Mouse (Mus musculus): Measurements from ENCODE around the gene Ube2e2.
"Not testable (repeated sequence)": the region's sequence is repeated elsewhere in the genome, so short reads cannot be mapped to it uniquely, and the experiment has no call there.

Gene Ube2e2

DNA sequence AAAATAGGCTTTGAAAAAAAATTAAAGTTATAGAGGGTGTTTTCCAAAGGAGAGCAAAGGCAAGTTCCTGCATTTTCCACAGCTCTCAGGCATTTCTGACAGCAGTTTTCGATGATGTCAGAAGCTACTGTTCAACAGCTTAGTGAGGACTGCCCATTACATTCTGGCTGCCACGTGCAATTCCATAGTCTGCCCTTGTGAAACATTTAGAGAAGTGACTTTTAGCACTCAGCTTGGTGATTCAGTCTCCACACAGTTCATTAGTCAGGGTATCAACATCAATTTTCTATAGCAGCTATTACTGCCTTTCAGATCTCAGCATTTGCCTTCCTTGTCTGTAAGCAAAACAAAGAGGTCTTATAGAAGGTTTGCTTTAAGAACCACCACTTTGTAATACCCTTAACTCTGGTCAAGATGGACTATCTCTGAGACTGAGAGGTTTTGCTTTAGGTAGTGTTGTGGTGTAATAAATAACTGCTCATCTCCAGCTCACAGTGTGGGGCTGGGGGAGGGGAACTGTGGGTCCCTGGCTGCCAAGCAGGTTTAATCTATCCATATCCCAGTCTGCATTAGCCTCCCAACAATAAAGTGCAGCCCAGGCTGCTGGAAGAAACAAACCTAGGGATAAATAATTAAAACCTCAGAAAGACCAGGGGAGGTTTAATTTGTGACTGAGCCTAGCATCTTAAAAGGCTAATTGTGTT lies 255.2 kb downstream of the Ube2e2 start:
- no peak for DNase-seq (ENCODE audit: extremely low read depth, low read depth, low spot score)

DNA sequence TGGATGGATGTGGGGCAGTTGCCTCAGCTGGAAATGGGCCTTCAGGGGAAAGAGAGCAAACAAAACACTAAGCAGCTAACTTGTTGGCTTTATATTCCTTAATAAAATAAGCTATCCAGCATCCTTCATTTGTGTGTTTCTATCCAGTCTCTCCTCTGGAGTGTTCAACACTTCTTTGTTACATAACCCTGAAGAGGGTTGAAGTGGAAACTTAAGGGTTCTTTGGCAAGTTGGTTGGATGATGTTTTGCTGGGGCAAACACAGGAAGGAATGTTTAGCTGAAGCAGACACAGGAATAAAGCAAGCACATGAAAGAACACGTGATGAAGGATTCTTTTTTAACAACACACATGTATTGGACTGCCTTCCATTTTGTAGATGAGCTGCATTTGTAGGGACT lies 256.3 kb downstream of the Ube2e2 start:
- no peak for DNase-seq (ENCODE audit: extremely low read depth, low read depth, low spot score)

DNA sequence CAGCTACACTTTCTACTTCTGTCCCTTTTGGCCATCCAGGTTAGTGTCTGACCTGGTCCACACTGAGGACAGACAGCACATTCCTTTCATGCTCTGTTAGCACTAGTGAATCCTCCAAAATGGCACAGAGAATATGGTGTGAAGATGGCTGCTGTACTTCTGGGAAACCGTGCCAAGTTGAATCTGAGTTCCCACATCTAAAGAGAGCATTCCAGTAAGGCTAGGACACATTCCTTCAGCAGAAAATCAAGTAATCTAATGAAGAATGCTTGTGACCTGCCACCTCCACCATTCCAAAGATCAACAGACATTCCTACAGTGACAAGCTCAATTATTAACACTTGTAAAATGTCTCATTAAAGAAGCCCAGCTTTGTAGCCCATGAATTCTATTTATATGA lies 265.9 kb downstream of the Ube2e2 start:
- no peak for DNase-seq (ENCODE audit: extremely low read depth, low read depth, low spot score)

DNA sequence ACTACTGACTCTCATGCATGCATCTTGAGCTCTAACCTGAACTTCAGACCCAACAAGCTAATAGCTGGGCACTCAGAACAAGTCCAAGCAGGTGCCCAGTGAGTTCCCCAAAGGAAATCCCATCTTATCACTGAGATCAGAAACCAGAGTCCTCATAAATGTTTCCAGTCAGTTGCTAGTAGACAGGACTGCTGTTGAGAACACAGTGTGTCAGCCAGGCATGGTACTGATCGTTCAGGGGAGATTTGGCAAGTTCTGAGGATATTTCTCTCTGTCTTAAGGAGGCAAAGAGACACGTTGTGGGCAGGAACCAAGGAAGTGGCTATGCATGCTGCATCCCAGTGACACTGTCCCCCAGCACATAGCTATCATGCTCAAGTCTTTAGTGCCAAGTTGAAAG lies 275.5 kb downstream of the Ube2e2 start:
- peak; percentile 50 for DNase-seq (ENCODE audit: extremely low read depth, low read depth, low spot score)

DNA sequence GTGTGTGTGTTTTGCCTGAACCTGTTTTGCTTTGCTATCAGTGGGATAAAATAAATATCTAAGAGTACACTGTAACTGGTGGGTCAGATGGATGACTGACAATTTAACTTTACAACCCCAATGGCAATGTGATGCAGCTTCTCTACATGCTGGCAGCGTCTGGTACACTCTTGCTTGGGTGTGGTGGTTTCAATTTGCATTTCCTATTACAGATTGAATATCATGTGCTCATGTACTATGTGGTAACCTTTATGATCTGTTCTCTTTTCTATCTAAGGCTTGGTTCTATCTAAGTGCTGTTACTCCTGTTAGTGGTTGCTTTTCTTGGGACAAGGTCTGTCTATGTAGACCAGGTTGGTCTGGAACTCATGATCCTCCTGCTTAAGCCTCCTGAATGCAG lies 292.1 kb downstream of the Ube2e2 start:
- DNase-seq (ENCODE audit: extremely low read depth, low read depth, low spot score), result no peak

DNA sequence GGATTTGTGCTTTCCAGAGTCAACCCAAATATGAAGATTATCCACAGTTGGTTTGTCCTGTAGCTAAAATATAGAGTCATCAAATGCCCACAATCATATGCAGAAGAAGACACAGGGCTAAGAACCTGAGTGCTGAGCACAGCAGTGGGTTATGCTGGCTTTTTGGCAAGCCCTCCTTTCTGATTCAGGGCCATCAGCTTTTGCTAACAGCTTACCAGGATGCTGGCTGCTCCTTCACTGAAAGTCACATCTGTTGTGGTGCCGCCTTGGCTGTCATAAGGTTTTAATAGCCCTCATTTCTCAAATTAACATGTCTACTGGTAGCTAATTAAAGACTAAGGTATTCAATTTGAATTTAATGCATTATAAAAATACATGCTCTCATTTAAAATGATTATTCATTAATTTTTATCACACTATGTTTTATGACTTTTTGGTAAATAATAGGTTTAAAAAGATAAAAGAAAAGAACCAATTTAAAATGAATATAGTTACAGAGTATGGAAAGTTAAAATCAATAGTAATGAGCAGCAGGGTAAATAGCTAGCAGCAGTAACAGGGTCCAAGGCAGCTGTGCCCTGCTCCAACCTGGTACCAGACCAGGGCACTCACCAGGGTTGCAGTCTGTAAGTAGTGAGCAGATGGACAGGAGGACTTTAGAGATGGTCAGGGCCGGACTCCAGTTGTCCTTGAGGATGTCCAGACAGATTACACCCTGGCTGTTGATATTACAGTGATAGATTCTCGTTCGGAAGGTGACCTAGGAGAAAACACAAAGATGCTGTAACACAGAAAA lies 307.6 kb downstream of the Ube2e2 start:
- DNase-seq (ENCODE audit: extremely low read depth, low read depth, low spot score), result no peak

DNA sequence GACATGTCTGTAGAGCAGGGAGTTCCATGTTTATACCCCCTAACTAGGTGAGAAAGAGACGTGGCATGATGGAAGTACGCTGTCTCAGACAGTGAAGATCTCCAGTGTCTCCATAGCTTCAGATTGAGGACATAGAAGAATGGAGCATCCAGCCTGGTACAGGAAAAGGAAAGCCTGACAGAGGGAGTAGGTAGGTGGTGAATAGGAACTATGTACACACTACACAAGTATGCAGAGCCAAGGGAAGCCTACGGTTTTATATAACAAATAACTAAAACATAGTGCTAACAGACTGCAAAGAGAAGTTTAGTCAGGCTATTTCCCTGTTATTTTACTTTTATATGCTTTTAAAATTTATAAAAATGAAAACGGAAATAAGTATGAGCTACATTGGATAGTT lies 312.3 kb downstream of the Ube2e2 start:
- no peak for DNase-seq (ENCODE audit: extremely low read depth, low read depth, low spot score)

DNA sequence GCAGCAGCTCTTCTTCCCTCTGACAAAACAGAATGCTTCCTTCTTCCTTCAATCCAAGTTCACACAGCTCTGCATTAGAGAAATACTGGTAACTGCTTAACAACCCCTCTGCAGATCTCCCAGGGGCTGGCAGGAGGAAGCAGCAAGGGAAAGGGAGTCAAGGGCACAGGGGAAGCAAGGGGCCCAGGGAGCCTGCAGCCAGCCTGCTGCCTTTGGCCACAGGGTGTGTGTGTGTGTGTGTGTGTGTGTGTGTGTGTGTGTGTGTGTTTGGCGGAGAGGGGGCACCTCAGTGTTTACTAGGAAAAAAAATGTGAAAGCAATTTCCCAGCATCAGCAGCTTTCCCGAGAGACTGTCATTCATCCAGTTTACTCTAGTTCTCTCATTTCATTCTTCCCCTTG lies 319.3 kb downstream of the Ube2e2 start:
- no peak for DNase-seq (ENCODE audit: extremely low read depth, low read depth, low spot score)

DNA sequence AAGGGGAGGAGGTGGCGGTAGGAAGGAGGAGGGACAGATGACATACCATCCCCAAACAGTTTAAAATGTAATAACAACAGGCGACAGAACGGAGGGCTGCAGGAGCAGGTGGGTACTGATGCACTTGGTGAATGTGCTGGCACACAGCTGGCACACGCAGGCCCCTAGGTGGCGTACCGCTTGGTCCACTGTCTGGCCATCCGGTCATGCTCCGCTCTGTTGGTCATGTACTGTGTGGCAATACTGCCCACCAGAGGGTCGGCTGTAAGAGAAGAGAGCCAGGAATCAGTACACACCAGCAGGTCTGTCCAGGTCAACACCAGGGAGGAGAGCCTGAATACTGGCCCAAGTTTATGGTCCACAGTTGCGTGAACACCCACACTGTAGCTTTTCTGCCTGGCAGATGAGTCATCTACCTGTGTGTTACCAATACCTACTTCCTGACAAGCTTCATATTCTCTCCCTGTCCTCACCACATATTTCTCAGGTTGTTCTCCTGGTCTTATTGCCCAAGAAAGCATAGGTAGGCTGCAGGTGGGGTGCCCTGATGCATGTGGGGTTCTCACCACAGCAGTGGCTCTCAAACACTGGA lies 319.8 kb downstream of the Ube2e2 start:
- no peak for DNase-seq (ENCODE audit: extremely low read depth, low read depth, low spot score)

DNA sequence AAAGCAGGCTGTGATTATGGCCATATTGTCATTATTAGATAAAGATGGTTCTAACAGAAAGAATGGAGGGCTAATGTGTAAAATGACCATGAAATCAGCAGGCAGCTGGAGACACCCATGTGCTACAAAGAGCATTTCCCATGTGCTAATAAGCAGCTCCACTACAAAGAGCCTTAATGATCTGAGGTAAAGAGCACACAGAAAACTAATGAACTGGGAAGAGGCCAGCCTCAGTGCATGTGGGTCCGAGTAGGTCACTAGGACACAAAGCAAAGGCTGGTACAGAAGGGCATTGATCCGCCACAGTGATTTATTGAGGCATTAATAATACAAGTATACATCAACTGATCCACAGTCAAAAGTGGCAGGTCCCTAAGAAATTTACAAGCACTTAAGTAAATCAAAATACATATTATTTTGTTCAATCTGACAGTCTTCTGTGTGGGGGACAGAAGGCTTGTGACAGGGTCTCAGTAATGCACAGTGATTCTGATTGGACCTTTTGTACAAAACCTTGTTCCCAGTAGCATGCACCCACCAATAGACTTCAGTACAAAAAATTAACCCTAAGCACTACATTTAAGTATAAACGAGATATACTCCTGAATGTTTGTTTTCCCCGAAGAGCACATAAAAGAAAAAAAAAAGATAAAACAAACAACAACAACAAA lies 320.6 kb downstream of the Ube2e2 start:
- DNase-seq (ENCODE audit: extremely low read depth, low read depth, low spot score), result no peak

DNA sequence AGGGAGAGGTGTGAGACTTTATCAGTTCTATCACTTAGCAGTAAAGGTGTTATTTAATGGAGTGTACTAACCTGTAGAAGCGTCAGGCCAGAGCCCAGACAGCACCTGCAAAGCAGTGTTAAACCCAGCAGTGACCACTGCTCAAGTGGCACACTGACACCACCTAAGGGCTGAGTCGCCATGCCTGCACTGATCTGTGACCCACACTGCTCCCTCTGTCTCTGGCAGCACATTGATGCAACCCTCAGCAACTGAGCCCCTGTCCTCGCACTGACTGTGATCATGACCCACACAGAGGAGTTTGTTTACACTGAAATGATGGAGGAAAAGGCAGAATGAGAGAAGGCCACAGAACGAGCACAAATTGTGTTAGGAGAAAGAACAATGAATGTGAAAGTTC lies 321.2 kb downstream of the Ube2e2 start:
- no peak for DNase-seq (ENCODE audit: extremely low read depth, low read depth, low spot score)

DNA sequence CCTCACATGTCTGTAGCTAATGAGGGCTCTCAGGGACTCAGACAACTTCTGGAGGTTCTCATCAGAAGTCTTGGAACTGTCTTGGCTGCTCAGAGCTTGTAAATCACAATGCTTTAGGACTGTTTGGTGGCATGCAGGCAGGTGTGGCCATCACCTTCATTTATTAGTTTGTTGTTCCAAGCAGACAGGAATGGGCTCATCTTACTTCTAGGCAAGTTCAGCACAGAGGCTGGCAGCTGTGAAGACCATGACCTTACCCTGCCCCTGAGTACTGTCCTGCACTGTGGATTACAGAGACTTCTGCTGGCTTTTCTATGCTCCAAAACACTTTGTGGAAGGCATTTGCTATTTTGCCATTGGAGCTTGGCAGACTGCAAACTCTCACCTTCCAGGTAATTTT lies 324.5 kb downstream of the Ube2e2 start:
- no peak for DNase-seq (ENCODE audit: extremely low read depth, low read depth, low spot score)

DNA sequence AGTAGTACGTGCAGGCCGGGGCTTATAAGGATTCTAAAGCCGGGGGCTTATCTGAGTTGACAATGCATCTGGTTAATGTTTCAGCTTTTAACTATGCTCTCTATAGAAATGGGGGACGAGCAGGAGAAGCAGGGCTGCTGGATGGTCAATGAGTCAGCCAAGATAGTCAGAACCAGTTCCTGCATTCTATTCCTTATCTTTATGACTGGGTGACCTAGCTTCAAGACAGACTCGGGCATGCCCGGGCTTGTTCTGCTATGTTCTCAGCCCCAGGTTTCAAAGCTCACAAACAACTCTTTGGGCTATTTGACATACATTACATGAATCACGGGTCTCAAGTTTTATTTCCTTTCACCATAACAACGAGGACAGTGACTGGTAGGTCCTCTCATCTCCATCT lies 329.1 kb downstream of the Ube2e2 start:
- DNase-seq (ENCODE audit: extremely low read depth, low read depth, low spot score), result not testable (repeated sequence)

DNA sequence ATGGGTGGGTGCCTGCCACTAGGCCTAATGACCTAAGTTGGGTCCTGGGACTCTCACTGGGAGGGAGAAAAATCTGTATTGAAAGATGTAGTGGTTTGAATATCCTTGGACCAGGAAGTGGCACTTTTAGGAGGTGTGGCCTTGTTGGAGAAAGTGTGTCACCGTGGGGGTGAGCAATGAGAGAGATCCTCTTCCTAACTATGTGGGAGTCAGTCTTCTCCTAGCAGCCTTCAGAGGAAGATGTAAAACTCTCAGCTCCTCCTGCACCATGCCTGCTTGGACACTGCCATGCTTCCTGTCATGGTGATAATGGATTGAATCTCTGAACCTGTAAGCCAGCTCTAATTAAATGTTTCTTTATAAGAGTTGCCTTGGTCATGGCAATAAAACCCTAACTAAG lies 338.8 kb downstream of the Ube2e2 start:
- no peak for DNase-seq (ENCODE audit: extremely low read depth, low read depth, low spot score)

DNA sequence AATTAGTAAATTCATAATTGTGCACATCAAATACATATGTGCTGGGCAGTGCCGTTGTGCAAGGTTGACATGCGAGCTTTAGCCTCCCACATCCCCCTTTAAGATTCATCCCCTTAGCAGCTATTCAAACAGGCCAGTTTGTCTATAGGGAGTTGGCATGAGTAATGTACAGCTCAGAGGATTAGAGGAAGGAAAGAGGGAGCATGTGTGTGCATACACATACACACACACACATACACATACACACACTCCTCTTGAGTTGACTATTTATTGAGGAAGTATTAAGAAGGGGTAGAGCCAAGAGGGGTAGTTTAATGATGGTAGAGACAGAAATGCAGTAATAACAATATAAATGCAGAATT lies 339.5 kb downstream of the Ube2e2 start:
- no peak for DNase-seq (ENCODE audit: extremely low read depth, low read depth, low spot score)

DNA sequence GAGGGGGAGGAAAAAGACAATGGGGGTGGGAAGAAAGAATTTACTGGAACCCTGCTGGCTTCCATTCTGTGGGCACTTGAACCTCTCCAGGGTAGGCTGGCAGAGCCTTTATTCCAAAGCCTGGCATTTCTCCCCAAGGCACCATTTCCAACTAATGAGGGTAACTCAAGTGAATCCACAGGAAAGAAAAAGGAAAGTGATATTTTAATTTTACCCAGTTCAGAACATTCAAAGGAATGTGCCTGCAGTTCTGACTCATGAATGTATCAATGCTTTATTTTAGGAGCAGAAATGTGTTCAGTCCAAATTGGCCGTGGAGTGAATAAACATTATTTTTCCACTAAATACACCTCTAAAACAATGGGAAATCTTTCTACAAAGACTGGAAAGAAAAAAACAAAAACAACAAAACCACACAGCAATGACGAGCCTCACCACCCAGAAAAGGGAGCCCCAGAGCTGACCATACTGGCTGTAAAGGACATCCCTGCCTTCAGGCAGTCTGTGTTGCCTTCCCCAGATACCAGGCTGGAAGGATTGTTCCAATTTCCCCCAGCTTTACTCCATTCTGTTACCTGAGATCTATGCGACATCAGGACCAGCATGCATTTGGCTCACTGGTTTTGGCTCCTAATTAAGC lies 340.0 kb downstream of the Ube2e2 start:
- no peak for DNase-seq (ENCODE audit: extremely low read depth, low read depth, low spot score)

DNA sequence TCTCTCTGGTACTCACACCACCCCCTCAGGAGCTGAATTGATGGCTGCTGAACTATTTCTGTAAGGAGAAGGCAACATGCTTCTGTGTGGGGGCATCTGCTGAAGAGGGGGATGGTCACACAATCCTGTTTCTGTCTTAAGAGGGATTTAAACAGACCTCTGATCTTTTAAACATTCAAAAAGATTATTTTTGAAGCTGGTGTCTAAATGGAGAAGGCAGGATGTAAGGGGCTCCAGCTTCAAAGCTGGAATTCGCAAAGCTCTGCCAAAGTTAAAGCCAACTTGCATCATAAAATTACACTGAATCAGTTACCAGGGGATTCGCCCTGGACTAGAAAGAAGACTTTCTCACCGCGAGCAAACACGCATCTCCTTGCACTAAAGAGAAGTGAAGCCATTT lies 346.5 kb downstream of the Ube2e2 start:
- no peak for DNase-seq (ENCODE audit: extremely low read depth, low read depth, low spot score)

DNA sequence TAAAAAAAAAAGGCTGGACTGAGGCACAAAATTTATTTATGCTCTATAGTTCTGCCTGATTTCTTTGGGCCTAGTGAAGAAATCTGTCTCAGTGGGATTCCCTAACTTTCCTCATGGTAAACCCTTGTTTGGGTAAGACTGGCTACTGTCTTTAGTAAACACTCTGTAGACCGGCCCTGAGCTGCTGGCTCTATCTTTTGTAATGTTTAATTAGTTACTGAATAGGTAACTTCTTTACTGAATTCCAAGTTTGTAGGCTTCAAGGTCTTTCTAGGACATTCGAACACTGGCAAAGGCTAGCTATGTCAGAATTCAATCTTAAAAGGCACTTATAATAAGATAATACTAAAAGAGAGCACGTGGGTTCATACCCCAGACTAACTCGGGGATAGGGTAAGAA lies 355.0 kb downstream of the Ube2e2 start:
- DNase-seq (ENCODE audit: extremely low read depth, low read depth, low spot score), result not testable (repeated sequence)

DNA sequence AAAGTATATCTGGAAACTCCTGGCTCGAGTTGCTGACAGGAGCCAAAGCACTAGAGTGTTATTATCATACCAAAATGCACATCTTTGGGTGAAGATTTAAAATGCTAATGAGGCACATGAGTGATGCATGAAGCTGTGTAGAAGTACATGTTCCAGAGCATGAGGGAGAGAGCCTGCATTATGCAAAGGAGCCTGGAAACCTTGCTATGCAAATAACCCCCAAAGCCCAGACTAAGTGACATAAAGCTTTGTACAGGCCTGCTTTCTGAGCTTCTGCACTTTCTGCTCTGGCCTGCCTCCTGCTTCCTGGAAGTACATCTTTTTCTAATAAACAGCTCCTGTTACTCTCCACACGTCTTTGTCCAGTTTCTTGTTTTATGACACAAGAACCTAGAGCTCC lies 363.2 kb downstream of the Ube2e2 start:
- no peak for DNase-seq (ENCODE audit: extremely low read depth, low read depth, low spot score)

DNA sequence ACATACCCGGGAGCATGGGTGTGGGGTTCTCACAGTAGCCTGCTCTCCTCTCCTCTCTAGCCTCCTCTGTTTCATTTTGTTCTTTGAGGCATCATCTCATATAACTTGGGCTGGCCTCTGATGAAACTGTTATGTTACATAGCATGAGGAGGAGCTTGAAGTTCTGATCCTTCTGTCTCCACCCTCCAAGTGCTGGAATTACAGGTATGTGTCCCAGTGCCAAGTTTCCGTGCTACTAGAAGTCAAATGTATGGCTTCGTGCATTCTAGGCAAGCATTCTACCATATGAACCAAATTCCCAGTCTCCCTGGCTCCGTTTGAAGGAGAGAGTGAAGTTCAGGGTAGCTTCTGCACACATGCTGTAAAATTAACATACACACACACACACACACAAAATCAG lies 363.6 kb downstream of the Ube2e2 start:
- DNase-seq (ENCODE audit: extremely low read depth, low read depth, low spot score), result no peak

All from fat pad, adult 2 months (tissue).